Mouse (Mus musculus) thymus, adult 2 months (tissue): Measurements from ENCODE around the gene Mtor. TPM values are rescaled to one million over a fixed set of nuclear protein-coding genes. Genes with fewer than 3 reads are reported as not detected.

Experiments used
- DNase-seq: peaks from one replicate; pipeline ENCODE4 v3.0.0; 2021
- H3K27ac ChIP-seq: fragments of 200-500 bp; 2 replicates; pipeline ENCODE4 v1.5.1; 2012; ENCODE audit warnings: low read length, control low read depth; ENCODE audit not compliant: control insufficient read depth, insufficient read depth
- H3K27me3 ChIP-seq: fragments of 200-500 bp; 2 replicates; pipeline ENCODE4 v1.6.1; 2012; ENCODE audit warnings: mild to moderate bottlenecking, low read length, moderate library complexity, mixed read lengths; ENCODE audit not compliant: control insufficient read depth, insufficient read depth
- H3K36me3 ChIP-seq: fragments of 200-500 bp; 2 replicates; pipeline ENCODE4 v1.6.1; 2012; ENCODE audit warnings: mild to moderate bottlenecking, low read length, moderate library complexity; ENCODE audit not compliant: control insufficient read depth, insufficient read depth
- H3K4me1 ChIP-seq: fragments of 200-500 bp; replicated peaks from 2 replicates; pipeline ENCODE4 v1.6.1; 2012; ENCODE audit warnings: low read length; ENCODE audit not compliant: control insufficient read depth, insufficient read depth
- H3K4me3 ChIP-seq: fragments of 200-500 bp; 2 replicates; pipeline ENCODE4 v1.5.1; 2012; ENCODE audit warnings: mild to moderate bottlenecking, low read length, control low read depth, moderate library complexity; ENCODE audit not compliant: control insufficient read depth, insufficient read depth
- CTCF ChIP-seq: fragments of 200-500 bp; IDR thresholded peaks from 2 replicates; pipeline ENCODE4 v1.5.1; 2012; ENCODE audit warnings: mild to moderate bottlenecking, control low read depth, low read length, moderate library complexity, borderline replicate concordance; ENCODE audit not compliant: control insufficient read depth, poor library complexity, insufficient read depth; ENCODE audit errors: extremely low read depth
- POLR2A ChIP-seq: fragments of 200-500 bp; IDR thresholded peaks from 2 replicates; pipeline ENCODE4 v1.6.1; 2012; ENCODE audit warnings: mild to moderate bottlenecking, low read length, control low read depth, moderate library complexity; ENCODE audit not compliant: control insufficient read depth, poor library complexity, insufficient read depth; ENCODE audit errors: extremely low read depth
- WGBS: fragments of 180-500 bp; shearing (Covaris S2); methylation state at CpG from one replicate; pipeline ENCODE4 v1.1.7; 2018; 5-methylcytosine and 5-hydroxymethylcytosine counted together
- polyA plus RNA-seq: library from polyadenylated mRNA; depleted of rRNA; stranded (reverse); fragments of >200 nt; gene quantifications from 2 replicates; pipeline ENCODE4 v1.2.3, GENCODE M21; 2012

Gene Mtor
- polyA plus RNA-seq, 1 experiment: 25.0 TPM

- H3K4me3 ChIP-seq: no peak overlapping the region
- H3K27ac ChIP-seq: no peak overlapping the region
- 97% methylated on average over 12 of the region's 12 CpGs for WGBS
- H3K36me3 ChIP-seq: peaks cover 35% of the 10 kb centered on the region
- no peaks in the 10 kb centered on the region for H3K27me3 ChIP-seq
- DNase-seq: no peak
- TF ChIP-seq POLR2A: no peak
- TF ChIP-seq CTCF: no peak
- no peaks in the 10 kb centered on the region; the same call in 1 of the 2 replicates for H3K4me1 ChIP-seq
Measured at GRCm38 (mm10) chr4:148460656-148461284, 12.4 kb downstream of the Mtor start.

- TF ChIP-seq CTCF (no peak), POLR2A (no peak)
- Histone ChIP-seq H3K27me3 (no peaks in the 10 kb centered on the region), H3K4me1 (no peaks in the 10 kb centered on the region; the same call in 1 of the 2 replicates), H3K27ac (no peak overlapping the region), H3K36me3 (peaks cover 41% of the 10 kb centered on the region), H3K4me3 (no peak overlapping the region)
- WGBS: 92% methylated on average over 4 of the region's 4 CpGs
- no peak for DNase-seq
Measured at GRCm38 (mm10) chr4:148461772-148462171, 13.4 kb downstream of the Mtor start.

GRCm38 (mm10) chr4:148462717-148463116 is 14.3 kb downstream of the Mtor start:
- DNase-seq: no peak
- no peaks in the 10 kb centered on the region; the same call in 1 of the 2 replicates for H3K4me1 ChIP-seq
- H3K36me3 ChIP-seq: peaks cover 41% of the 10 kb centered on the region
- no peak overlapping the region for H3K27ac ChIP-seq
- no peaks in the 10 kb centered on the region for H3K27me3 ChIP-seq
- H3K4me3 ChIP-seq: no peak overlapping the region
- TF ChIP-seq CTCF: no peak
- no peak for TF ChIP-seq POLR2A
- WGBS: 96% methylated on average over 13 of the region's 13 CpGs

- H3K36me3 ChIP-seq: peaks cover 43% of the 10 kb centered on the region
- H3K27ac ChIP-seq: no peak overlapping the region
- TF ChIP-seq CTCF (no peak), POLR2A (no peak)
Measured at GRCm38 (mm10) chr4:148463208-148463960, 15.0 kb downstream of the Mtor start.

GRCm38 (mm10) chr4:148464301-148464700 is 15.9 kb downstream of the Mtor start:
- 95% methylated on average over 12 of the region's 12 CpGs for WGBS
- H3K4me1 ChIP-seq: no peaks in the 10 kb centered on the region; the same call in 1 of the 2 replicates
- DNase-seq: no peak
- H3K27me3 ChIP-seq: no peaks in the 10 kb centered on the region
- TF ChIP-seq POLR2A (no peak), CTCF (no peak)
- H3K27ac ChIP-seq: no peak overlapping the region
- no peak overlapping the region for H3K4me3 ChIP-seq
- H3K36me3 ChIP-seq: peaks cover 43% of the 10 kb centered on the region

More at GRCm38 (mm10) chr4:148463208-148463960, 15.0 kb downstream of the Mtor start:
- Histone ChIP-seq H3K27me3 (no peaks in the 10 kb centered on the region), H3K4me1 (no peaks in the 10 kb centered on the region; the same call in 1 of the 2 replicates), H3K4me3 (no peak overlapping the region)
- 91% methylated on average over 14 of the region's 14 CpGs for WGBS
- peak; percentile 24 for DNase-seq

- no peak for DNase-seq
- H3K4me3 ChIP-seq: no peak overlapping the region
- no peak overlapping the region for H3K27ac ChIP-seq
- WGBS: 52% methylated on average over 12 of the region's 12 CpGs
- TF ChIP-seq POLR2A: no peak
- no peak for TF ChIP-seq CTCF
- peaks cover 49% of the 10 kb centered on the region for H3K36me3 ChIP-seq
- no peaks in the 10 kb centered on the region; the same call in 1 of the 2 replicates for H3K4me1 ChIP-seq
- no peaks in the 10 kb centered on the region for H3K27me3 ChIP-seq
Measured at GRCm38 (mm10) chr4:148464869-148465268, 16.5 kb downstream of the Mtor start.
